ENCODE assay signal across 20 mouse cellular contexts in genomic region chr10:111527613-111528012, GRCm38 (mm10). TPM values are rescaled to one million over a fixed set of nuclear protein-coding genes. Genes with fewer than 3 reads are reported as not detected.
DNase-seq lines count a peak whose midpoint lies in the region; ATAC-seq and TF ChIP-seq lines count a peak whose summit lies in the region.
"Had no signal": no experiment of that assay in that cellular context is flagged by ENCODE, and none has a peak within 500 bp of the region (broad histone marks: within the 10 kb centered on the region; RNA-seq: fewer than 3 reads in every experiment).

No protein-coding gene starts in this region.

- H3K9me3 ChIP-seq in limb, embryonic 12.5 days = no peaks in the 10 kb centered on the region
- H3K9me3 ChIP-seq in limb, embryonic 10.5 days (replicated peaks) = no peaks in the 10 kb centered on the region
- H3K9me3 ChIP-seq in stomach, embryonic 16.5 days (replicated peaks; ENCODE audit: control insufficient read depth, low read length) = no peaks in the 10 kb centered on the region
- H3K9me3 ChIP-seq: embryonic facial prominence, embryonic 13.5 days; embryonic facial prominence, embryonic 15.5 days; forebrain, embryonic 10.5 days; forebrain, embryonic 12.5 days; G1E had no signal

- H3K36me3 ChIP-seq in limb, embryonic 12.5 days = no peaks in the 10 kb centered on the region
- H3K36me3 ChIP-seq in limb, embryonic 10.5 days = no peaks in the 10 kb centered on the region
- H3K36me3 ChIP-seq in stomach, embryonic 16.5 days (ENCODE audit: control insufficient read depth, insufficient read depth, low read length) = no peaks in the 10 kb centered on the region
- H3K36me3 ChIP-seq: embryonic facial prominence, embryonic 13.5 days; embryonic facial prominence, embryonic 15.5 days; forebrain, embryonic 10.5 days; forebrain, embryonic 12.5 days; G1E had no signal

- H3K27ac ChIP-seq in cerebellum, adult 2 months (ENCODE audit: insufficient read depth, low read length) = peak overlapping the region; percentile 43; the same call in 1 of the 2 replicates
- H3K27ac ChIP-seq in limb, embryonic 12.5 days = 0 out of 2 replicates have a peak overlapping the region, but pooled peaks have one; percentile 13
- H3K27ac ChIP-seq in limb, embryonic 10.5 days = no peak overlapping the region
- no peak overlapping the region for H3K27ac ChIP-seq in stomach, embryonic 16.5 days (ENCODE audit: low read length)
- H3K27ac ChIP-seq: embryonic facial prominence, embryonic 13.5 days; embryonic facial prominence, embryonic 15.5 days; forebrain, embryonic 10.5 days; forebrain, embryonic 12.5 days had no signal

- no peak for TF ChIP-seq POLR2A in cerebellum, adult 2 months (IDR thresholded peaks at IDR 0.05; ENCODE audit: borderline replicate concordance, insufficient read depth, low read length)

- ATAC-seq in limb, embryonic 12.5 days (ENCODE audit: insufficient number of reproducible peaks, insufficient read depth, low FRiP score, low TSS enrichment, low read depth) = no peak
- peak; percentile 78; the same call in 1 of the 2 replicates for ATAC-seq in stomach, embryonic 16.5 days (ENCODE audit: insufficient read depth, low FRiP score)
- ATAC-seq: CD4-positive, CD25-positive, alpha-beta regulatory T cell, adult 4 months had no signal

- H3K4me2 ChIP-seq in limb, embryonic 12.5 days = no peak overlapping the region
- no peak overlapping the region for H3K4me2 ChIP-seq in stomach, embryonic 16.5 days (ENCODE audit: low read depth, low read length)
- H3K4me2 ChIP-seq: embryonic facial prominence, embryonic 13.5 days; embryonic facial prominence, embryonic 15.5 days; forebrain, embryonic 12.5 days had no signal

- TF ChIP-seq CTCF in cerebellum, adult 2 months (IDR thresholded peaks at IDR 0.05; ENCODE audit: borderline replicate concordance, insufficient read depth, low read depth, low read length) = no peak

- no peak overlapping the region for H3K9ac ChIP-seq in limb, embryonic 12.5 days (replicated peaks)
- H3K9ac ChIP-seq in stomach, embryonic 16.5 days (ENCODE audit: low read length) = no peak overlapping the region
- H3K9ac ChIP-seq: embryonic facial prominence, embryonic 13.5 days; embryonic facial prominence, embryonic 15.5 days; forebrain, embryonic 12.5 days had no signal

- H3K27me3 ChIP-seq in cerebellum, adult 2 months (ENCODE audit: control insufficient read depth, insufficient read depth, low read length) = no peaks in the 10 kb centered on the region
- H3K27me3 ChIP-seq in limb, embryonic 12.5 days = no peaks in the 10 kb centered on the region
- H3K27me3 ChIP-seq in limb, embryonic 10.5 days (ENCODE audit: low read depth, poor library complexity, severe bottlenecking) = no peaks in the 10 kb centered on the region
- H3K27me3 ChIP-seq in stomach, embryonic 16.5 days (ENCODE audit: control insufficient read depth, insufficient read depth, low read length) = no peaks in the 10 kb centered on the region
- H3K27me3 ChIP-seq: CH12.LX; embryonic facial prominence, embryonic 13.5 days; embryonic facial prominence, embryonic 15.5 days; forebrain, embryonic 12.5 days had no signal

- no peak overlapping the region for H3K4me3 ChIP-seq in cerebellum, adult 2 months (replicated peaks; ENCODE audit: insufficient read depth, low read depth, low read length)
- no peak overlapping the region for H3K4me3 ChIP-seq in limb, embryonic 12.5 days (replicated peaks)
- H3K4me3 ChIP-seq in limb, embryonic 10.5 days = no peak overlapping the region
- no peak overlapping the region for H3K4me3 ChIP-seq in stomach, embryonic 16.5 days (replicated peaks; ENCODE audit: low read length)
- H3K4me3 ChIP-seq: embryonic facial prominence, embryonic 13.5 days; embryonic facial prominence, embryonic 15.5 days; erythroblast, embryonic 14.5 days; forebrain, embryonic 10.5 days; forebrain, embryonic 12.5 days had no signal

- WGBS in cerebellum, adult 2 months = 72% methylated on average over 7 of the region's 7 CpGs
- 86% methylated on average over 7 of the region's 7 CpGs for WGBS in limb, embryonic 12.5 days
- 95% methylated on average over 7 of the region's 7 CpGs for WGBS in limb, embryonic 10.5 days
- WGBS in stomach, embryonic 16.5 days = 64% methylated on average over 7 of the region's 7 CpGs

- no peak for DNase-seq in cerebellum, adult 2 months
- DNase-seq in cerebellum, postnatal 36 days = no peak
- no peak for DNase-seq in limb, embryonic 10.5 days (ENCODE audit: low spot score)
- no peak for DNase-seq in gastrocnemius, postnatal 10 days
- DNase-seq in spleen, adult 12 weeks (ENCODE audit: low spot score) = no peak
- DNase-seq: adrenal gland, adult 2 months; adrenal gland, postnatal 10 days; adrenal gland, postnatal 25 days; B cell, adult 2 months; embryo, embryonic 11 days had no signal

- peaks cover 10% of the 10 kb centered on the region for H3K4me1 ChIP-seq in cerebellum, adult 2 months (ENCODE audit: control insufficient read depth, insufficient read depth, low read length)
- H3K4me1 ChIP-seq in limb, embryonic 12.5 days (replicated peaks) = peaks cover 23% of the 10 kb centered on the region
- peaks cover 27% of the 10 kb centered on the region for H3K4me1 ChIP-seq in limb, embryonic 10.5 days
- peaks cover 15% of the 10 kb centered on the region; the same call in 1 of the 2 replicates for H3K4me1 ChIP-seq in stomach, embryonic 16.5 days (ENCODE audit: control insufficient read depth, insufficient read depth, low read length)

RNA-seq across cellular contexts. Expression of gene Phlda1, which starts 21.5 kb away (rescaled TPM):
- 13.4 and 17.5 TPM in 2 replicates for polyA plus RNA-seq in cerebellum, adult 2 months (2012; rRNA removed)
- 28.2 and 35.3 TPM in 2 replicates for polyA plus RNA-seq in limb, embryonic 12.5 days (2016; fragmentation: Nextera tagmentation; extraction: Ambion mirVana)
- 19.8 and 20.1 TPM in 2 replicates for polyA plus RNA-seq in limb, embryonic 10.5 days (2016; fragmentation: Nextera tagmentation; extraction: Ambion mirVana)
- polyA plus RNA-seq in stomach, embryonic 16.5 days (2015; fragmentation: Nextera tagmentation; extraction: Ambion mirVana) = 44.4 and 50.7 TPM in 2 replicates
- 1 to 10 TPM; 7.2 to 8.2 TPM for total RNA-seq in gastrocnemius, postnatal 10 days (2021)

RNA-seq across cellular contexts. Expression of gene Nap1l1, which starts 54.6 kb away (rescaled TPM):
- polyA plus RNA-seq in cerebellum, adult 2 months (2012; rRNA removed) = 108 and 117 TPM in 2 replicates
- polyA plus RNA-seq in limb, embryonic 12.5 days (2016; fragmentation: Nextera tagmentation; extraction: Ambion mirVana) = 314 and 324 TPM in 2 replicates
- 343 and 349 TPM in 2 replicates for polyA plus RNA-seq in limb, embryonic 10.5 days (2016; fragmentation: Nextera tagmentation; extraction: Ambion mirVana)
- polyA plus RNA-seq in stomach, embryonic 16.5 days (2015; fragmentation: Nextera tagmentation; extraction: Ambion mirVana) = 154 and 180 TPM in 2 replicates
- total RNA-seq in gastrocnemius, postnatal 10 days (2021) = 10 to 100 TPM; 63.3 to 82.9 TPM

Comparison
In these comparisons a context has a peak if more than half of its experiments do, and no peak if none do; other contexts are left out.
1. H3K27ac ChIP-seq: peak in cerebellum, adult 2 months (single experiment) and limb, embryonic 12.5 days (single experiment); none in limb, embryonic 10.5 days (single experiment) and stomach, embryonic 16.5 days (single experiment).